Mouse (Mus musculus) kidney, adult 2 months (tissue): ENCODE measurements around the gene Crybb1.

Experiments used
- CTCF ChIP-seq: fragments of 200-500 bp; conservative IDR thresholded peaks from 2 replicates; pipeline ENCODE4 v1.5.1; 2011; ENCODE audit warnings: low read depth, mild to moderate bottlenecking, control low read depth, low read length, moderate library complexity, mixed read lengths; ENCODE audit not compliant: insufficient read depth, insufficient read length
- POLR2A ChIP-seq: fragments of 200-500 bp; IDR thresholded peaks from one replicate; pipeline ENCODE4 v1.6.1; 2011; ENCODE audit warnings: low read depth, low read length, control low read depth

GRCm38 (mm10) chr5:112282780-112283482 is 27.3 kb downstream of the Crybb1 start:
- no peak for TF ChIP-seq CTCF
- no peak for TF ChIP-seq POLR2A
